Mouse (Mus musculus): ENCODE measurements around the gene Plcb3.

Gene Plcb3

DNA sequence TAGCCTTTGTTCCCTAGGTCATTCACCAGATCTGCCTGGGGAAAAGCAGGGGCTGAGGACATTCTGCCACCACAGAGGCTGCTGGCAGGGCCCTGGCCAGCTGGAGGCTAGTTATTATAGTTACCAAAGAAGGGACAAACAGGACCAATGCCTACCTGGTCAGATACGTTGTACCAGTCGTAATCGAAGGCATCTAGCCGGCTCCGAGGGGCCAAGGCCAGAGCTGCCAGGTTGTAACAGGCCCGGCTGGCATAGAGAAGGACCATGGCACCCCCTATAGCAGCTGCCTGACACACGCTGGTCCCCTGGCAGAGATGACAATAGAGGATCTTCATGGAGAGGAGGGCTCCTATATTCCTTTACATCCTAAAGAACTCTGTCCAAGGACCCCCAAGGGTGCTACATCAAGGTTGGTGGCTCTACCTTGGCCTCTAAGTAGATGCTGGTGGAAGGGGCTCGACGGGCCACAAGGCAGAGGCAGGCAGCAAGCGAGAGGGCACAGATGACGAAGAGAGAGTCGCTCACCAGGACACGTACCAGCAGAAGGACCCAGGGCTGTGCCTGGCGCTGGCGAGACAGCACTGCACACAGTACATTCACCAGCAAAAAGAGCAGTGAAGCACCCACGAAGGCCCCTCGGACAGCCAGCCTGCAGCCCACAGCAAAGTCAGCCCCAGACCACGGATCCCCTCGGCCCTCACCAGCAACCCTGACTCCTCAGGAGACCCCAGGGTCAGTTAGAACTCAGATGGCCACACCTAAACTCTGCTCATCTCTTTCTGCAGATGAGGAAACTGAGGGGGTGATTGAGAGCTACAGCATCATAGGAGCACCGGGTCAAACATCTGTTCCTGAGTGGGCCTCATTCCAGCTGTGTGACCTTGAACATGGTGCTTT is 36.9 kb downstream of the Plcb3 start:
- no peak for DNase-seq

DNA sequence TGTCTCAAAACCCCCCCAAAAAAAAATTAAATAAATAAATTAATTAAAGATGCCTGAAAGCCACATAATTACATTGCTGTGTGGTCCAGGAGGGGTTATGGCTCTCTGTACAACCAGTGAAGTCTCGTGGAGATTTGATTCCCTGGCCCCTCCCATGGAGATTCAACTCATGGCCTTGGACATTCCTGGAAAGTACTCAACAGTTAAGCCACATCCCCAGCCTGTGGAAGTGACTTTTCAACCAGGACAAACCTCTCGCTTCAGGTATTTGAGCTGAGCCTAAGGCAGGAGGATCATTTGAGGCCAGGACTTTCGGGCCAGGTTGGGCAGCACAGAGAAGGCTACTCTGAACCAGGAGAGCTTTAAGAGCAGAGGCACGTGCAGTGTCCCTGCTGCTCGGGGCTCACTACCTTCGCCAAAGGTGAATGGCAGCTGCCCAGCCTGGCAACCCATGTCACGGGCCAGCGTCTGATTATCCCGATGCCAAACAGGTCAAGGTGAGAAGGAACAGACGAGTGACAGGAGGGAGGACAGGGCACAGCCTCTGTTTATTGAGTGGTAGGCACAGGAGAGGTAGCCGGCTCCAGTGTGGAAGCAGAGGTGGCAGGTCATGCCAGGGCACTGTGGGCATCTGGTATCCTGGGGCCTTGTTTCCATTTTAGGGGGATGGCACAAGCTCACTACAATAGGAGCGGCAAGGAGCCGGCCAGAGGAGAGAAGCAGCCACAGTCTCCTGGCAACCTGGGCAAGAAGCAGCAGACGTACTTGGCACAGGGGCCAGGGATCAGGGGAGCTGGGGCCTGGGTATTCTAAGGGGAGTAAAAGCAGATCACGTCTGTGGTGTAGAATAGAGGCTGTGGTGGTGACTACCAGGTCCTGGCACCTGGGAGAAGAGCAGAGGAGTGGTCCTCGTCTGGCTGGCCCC is 38.5 kb downstream of the Plcb3 start:
- DNase-seq = no peak

DNA sequence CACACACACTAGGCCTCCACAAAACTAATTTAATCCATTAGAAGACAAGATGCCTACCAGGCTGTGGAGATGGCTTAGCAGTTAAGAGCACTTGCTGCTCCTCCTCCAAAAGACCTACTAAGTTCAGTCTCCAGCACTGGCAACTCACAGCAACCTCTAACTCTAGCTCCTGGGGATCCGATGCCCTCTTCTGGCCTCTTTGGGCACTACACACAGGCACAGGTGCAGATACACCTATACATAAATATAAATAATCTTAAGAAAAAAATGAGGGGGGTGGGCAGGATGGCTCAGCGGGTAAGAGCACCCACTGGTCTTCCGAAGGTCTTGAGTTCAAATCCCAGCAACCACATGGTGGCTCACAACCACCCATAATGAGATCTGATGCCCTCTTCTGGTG is 40.0 kb downstream of the Plcb3 start:
- peak in 1 of 2 experiments; percentile 54 for DNase-seq

DNA sequence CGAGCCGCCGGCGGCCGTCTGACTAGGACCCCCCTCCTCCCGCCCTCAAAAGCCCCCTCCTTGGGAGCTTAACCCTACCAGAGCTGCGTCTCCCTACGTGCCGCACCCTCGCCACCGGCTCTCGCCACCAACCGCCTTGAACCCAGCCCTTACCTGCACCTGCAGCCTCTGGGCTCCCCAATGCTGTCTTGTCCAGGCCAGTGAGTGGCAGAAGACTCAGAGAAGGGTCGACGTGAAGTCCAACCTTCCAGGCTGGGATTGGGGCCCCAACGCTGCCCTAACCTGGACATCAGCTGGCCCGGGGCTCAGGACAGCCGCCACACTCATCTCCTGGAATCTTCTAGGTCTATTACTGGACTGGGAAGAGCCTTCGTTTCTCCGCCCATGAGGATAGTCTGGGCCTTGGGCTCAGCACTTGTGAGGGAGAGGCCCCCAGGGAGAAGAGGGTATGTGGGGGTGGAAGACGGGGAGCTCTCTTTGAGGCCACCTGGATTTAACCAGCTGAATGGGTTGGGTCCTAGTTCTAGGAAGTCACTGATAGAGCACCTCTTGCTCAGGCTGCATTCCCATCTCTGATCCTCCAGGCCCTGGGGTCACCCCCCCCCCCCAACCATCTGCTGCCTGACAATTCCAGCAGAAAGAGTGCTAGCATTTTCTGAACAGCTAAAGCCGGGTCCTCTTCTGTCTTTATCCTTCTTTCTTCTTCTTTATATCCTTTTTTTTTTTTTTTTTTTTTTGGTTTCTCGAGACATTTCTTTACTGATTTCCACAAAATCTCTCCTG is 41.9 kb downstream of the Plcb3 start, which contains the start of gene Kcnk4:
Gene Kcnk4 (minus strand): TSS at position 321 of the 783 bp plus-strand sequence.
- no peak for DNase-seq

GRCm38 (mm10) chr19:6933436-6934194 is 42.7 kb downstream of the Plcb3 start:
- no peak for DNase-seq

DNA sequence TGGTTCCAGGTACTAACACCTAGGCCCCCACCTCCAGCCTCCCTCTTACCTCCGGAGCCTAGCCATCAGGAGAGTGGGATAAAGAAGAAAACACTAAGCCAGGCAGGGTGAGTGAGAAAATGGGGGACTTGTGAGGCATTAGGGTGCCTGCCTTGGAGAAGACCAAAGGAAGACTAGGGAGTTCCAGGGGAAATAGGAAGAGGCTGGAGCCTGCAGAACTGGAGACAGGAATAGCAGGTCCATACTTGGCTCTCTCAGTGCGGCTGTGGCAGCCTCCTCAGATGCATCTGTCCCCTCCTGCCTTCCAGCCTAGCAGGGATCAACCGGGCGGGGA is 43.2 kb downstream of the Plcb3 start:
- DNase-seq = no peak

GRCm38 (mm10) chr19:6932018-6932417 is 44.3 kb downstream of the Plcb3 start:
- DNase-seq = no peak

DNA sequence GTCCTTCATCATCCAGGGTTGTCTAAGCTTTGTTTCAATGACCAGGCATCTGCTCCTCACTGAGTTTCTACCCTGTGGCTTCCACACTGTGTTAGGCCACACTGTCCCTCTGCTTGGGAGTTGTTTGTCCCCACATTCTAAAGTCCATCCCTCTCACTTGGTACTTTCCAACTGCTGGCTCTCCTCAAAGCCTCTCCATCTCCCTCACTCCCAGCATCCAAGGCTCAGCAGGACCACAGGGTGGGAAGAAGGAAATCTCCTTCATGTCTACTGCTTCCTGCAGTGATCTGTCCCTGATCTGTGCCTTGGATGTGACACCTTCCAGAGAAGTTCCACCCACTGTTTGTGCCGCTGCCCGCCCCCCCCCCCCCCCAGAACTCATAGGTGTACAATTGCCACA is 45.3 kb downstream of the Plcb3 start:
- no peak for DNase-seq

GRCm38 (mm10) chr19:6928080-6928479 is 48.2 kb downstream of the Plcb3 start:
- no peak for DNase-seq

DNA sequence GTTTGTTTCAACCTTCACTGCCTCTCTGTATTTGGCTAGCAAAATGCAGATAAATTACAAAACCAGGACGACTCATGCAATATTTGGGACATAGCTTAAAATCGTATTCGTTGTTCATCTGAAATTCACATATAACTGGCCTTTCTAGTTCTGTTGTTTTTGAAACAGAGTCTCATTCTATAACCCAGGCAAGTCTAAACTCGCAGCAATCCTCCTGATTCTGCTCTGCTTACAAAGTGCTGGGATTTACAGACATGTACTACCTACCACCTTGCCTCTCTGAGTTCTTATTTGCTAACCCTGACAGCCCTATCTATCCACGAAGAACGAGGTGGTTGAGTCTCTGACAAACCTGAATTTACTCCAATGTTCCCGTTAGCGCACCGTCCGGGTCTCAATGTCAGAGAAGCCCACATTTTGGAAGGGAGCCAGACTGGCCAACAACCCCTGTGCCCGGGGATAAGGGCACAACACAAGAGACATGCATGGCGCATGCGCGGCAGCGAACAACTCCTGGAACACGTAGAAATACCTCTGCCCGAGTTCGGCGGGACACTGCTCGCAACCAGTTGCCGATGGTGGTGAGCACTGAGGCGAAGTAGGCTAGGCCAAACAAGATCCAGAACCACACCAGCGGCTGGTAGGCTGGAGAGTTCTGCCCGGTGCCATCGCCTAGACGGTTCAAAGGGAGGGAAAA is 49.6 kb downstream of the Plcb3 start:
- no peak for DNase-seq

DNA sequence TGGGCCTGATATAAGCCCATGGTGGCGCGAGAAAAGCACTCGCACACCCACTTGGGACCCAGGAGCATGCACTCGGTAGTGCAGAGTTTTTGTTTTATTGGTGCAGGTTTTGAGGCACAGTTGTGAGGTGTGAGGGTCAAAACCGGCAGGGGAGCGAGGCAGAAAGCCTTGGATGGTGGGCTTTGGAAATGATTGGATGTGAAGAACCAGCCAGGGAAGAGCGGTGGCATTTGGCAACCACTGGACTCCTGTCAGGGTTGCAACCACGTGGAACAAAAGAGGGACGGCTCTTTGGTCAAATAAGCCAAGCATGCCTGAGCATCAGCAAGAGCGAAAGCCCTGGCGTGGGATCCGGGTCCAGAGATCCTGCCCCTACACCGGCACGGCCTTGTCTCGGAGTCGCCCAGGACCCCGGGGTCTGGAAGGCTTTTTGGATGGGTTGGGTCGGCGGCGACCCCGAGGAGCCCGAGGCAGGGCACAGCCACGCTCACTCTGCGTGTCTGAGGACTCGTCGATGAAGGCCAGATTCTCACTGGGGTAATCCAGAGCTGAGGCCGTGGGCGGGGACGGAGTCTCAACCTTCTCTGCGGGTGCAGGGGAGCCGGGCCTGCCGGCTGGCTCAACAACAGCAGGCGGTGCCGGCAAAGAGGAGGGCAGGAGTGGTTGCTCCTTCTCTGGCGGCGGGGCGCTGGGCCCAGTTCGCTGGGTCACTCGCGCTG is 50.5 kb downstream of the Plcb3 start:
- DNase-seq = no peak

DNA sequence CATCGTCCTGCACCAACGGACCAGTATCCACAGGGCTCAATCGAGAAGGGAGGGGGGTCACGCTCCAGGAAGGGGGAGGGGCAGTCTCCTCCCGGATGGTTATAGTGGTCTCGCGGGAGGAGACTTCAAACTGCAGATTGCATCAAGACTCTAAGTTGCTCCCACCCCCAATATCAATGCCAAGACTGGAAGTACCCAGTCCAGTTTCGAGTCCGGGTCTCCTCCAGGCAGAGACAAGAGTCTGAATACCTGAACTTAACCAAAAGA is 51.0 kb downstream of the Plcb3 start, which contains the start of gene Catsperz:
Gene Catsperz (minus strand): TSS at position 74 of the 267 bp plus-strand sequence.
- DNase-seq = no peak

DNA sequence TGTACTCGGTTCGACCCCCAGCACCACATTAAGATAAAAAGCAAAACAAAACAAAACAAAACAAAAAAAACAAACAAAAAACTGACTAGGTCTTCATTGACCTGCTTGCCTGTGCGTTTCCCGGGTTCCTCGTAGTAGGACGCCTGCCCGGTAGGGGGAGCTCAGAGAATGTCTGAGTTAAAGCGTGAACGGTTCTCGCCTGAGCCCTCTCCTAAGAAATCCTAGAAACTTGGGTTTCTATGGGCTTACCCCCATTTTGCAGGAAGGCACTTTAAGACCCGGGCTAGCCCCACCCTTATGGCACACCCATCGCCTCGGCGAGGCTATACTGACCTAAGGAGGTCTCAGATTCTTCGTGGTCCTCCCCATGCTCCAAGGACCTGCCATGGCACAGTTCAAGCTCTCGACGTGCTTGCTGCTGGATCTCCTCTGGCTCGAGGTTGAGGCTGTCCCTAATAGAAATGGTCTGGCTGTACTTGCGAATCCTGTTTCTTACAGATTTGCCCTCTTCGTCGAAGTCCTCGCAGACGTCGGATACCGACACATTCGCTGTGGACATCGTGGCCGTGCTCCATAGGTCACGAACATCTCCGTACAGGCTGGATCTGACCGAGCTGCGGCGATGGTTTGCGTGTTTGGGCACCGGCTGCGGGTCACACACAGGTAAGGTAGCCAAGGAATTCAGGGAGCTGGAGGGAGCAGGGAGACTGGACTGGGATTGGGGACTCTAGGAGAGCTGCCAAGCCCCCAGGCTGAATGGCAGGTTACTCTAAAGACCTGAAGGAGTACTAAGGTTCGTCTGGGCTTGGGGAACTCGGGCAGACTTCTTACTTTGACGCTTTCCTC is 51.6 kb downstream of the Plcb3 start:
- peak; percentile 79 to 92 for DNase-seq

GRCm38 (mm10) chr19:6922901-6923735 is 53.2 kb downstream of the Plcb3 start:
- DNase-seq = no peak

- peak; percentile 100 for DNase-seq
Observed at GRCm38 (mm10) chr19:6921647-6922567, 54.4 kb downstream of the Plcb3 start, which contains the start of gene Esrra. TSS of gene Esrra (minus strand) at chr19:6921813.

- DNase-seq = peak; percentile 66 to 70
Observed at GRCm38 (mm10) chr19:6920741-6921636, 55.3 kb downstream of the Plcb3 start.

All from kidney, adult 8-10 months (tissue).